Mouse (Mus musculus) myocyte (in vitro differentiated cells): ENCODE results near the gene Atp4b.

Experiments used
- CEBPB ChIP-seq: IDR thresholded peaks from 2 replicates; pipeline ENCODE4 v1.6.1; 2011; ENCODE audit warnings: mild to moderate bottlenecking, moderate library complexity; ENCODE audit not compliant: poor library complexity, insufficient read depth, severe bottlenecking
- E2F4 ChIP-seq: IDR thresholded peaks from one replicate; pipeline ENCODE4 v1.6.1; 2011; ENCODE audit warnings: mild to moderate bottlenecking, control low read depth, moderate library complexity; ENCODE audit not compliant: insufficient read depth
- MAX ChIP-seq: IDR thresholded peaks from one replicate; pipeline ENCODE4 v1.6.1; 2011; ENCODE audit warnings: low read depth, mild to moderate bottlenecking, control low read depth
- MYOD1 ChIP-seq, 3 experiments: IDR thresholded peaks; one replicate each; pipeline ENCODE4 v1.6.1; 2011; ENCODE audit warnings: control low read depth in 2 of 3, low read depth in 2 of 3, mild to moderate bottlenecking in 2 of 3, moderate library complexity in 1 of 3; ENCODE audit not compliant: insufficient read length in 2 of 3, control insufficient read depth in 1 of 3
- POLR2A ChIP-seq: IDR thresholded peaks from one replicate; pipeline ENCODE4 v1.6.1; 2011; ENCODE audit warnings: low read depth, mild to moderate bottlenecking, control low read depth, moderate library complexity; ENCODE audit not compliant: insufficient read length
- REST ChIP-seq: IDR thresholded peaks from one replicate; pipeline ENCODE4 v1.6.1; 2011; ENCODE audit warnings: mild to moderate bottlenecking, control low read depth, moderate library complexity; ENCODE audit not compliant: insufficient read depth, insufficient read length
- SRF ChIP-seq: IDR thresholded peaks from one replicate; pipeline ENCODE4 v1.6.1; 2011; ENCODE audit warnings: low read depth; ENCODE audit not compliant: control insufficient read depth, insufficient read length
- TCF12 ChIP-seq: IDR thresholded peaks from one replicate; pipeline ENCODE4 v1.6.1; 2011; ENCODE audit warnings: mild to moderate bottlenecking, control low read depth; ENCODE audit not compliant: poor library complexity, insufficient read depth, severe bottlenecking
- TCF3 ChIP-seq: IDR thresholded peaks from one replicate; pipeline ENCODE4 v1.6.1; 2011; ENCODE audit warnings: low read depth, control low read depth; ENCODE audit not compliant: insufficient read length
- USF1 ChIP-seq: IDR thresholded peaks from one replicate; pipeline ENCODE4 v1.6.1; 2011; ENCODE audit warnings: low read depth, mild to moderate bottlenecking, control low read depth, moderate library complexity

DNA sequence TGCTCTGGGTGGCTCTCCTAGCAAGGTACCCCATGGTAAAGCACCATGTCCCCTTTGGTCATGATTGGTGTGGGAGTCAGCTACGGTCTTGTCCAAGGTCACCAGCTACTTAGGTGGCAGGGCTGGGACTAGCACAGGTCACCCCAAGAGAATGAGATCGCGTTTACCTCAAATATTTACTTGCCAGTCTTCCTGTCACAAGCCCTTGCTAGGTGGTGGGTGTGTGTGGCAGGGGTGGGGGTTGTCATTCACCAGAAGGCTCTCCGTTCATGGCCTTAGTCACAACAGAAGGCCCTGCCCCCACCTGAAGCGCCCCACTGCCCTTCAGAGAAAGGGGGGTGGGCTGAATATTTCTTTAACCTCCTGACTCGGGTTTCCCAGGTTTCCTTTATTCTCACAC lies 6.9 kb upstream of the Atp4b start:
- no peak for TF ChIP-seq REST
- no peak for TF ChIP-seq POLR2A
- TF ChIP-seq MYOD1 (IDR thresholded peaks at IDR 0.05; ENCODE audit: control insufficient read depth in 1 of 3, insufficient read length in 2 of 3, low read depth in 2 of 3): no peak
- TF ChIP-seq MAX: no peak
- no peak for TF ChIP-seq USF1
- no peak for TF ChIP-seq E2F4
- TF ChIP-seq CEBPB: no peak
- no peak for TF ChIP-seq TCF3
- no peak for TF ChIP-seq TCF12
- no peak for TF ChIP-seq SRF
